Mouse (Mus musculus): ENCODE measurements at regions not wholly inside any gene's neighbourhood (a gene's known extent, or its start where the extent isn't known, plus 50 kb on each side); places are given as distances from the start of the nearest gene placed in this dataset.

DNA sequence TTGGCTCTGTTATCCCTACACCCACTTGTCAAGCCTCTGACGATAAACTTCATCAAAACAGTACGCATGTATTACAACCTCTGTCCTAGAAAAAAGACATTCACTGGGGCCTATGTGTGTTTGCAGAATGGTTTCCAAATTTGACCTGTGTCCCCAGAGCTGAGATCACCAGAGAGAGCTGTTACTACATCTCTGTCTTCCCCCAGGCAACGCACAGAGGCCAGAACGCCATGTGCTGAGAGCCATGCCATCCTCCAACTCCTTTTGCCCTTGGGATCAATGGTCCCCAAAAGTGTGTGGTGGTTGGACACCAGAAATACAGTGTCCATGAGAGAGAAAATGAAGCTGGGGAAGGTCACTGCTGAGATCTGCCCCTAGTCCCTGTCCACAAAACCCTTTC lies 137.1 kb downstream of the Tomm20 start:
- Histone ChIP-seq H3K4me3 (ENCODE audit: insufficient read depth, poor library complexity, severe bottlenecking) (no peak overlapping the region), H3K27me3 (ENCODE audit: control insufficient read depth, insufficient read depth, insufficient read length) (no peaks in the 10 kb centered on the region), H3ac (ENCODE audit: control insufficient read depth, insufficient read length, low read depth) (no peak overlapping the region), H3K79me3 (ENCODE audit: low read depth) (no peaks in the 10 kb centered on the region), H3K79me2 (ENCODE audit: control insufficient read depth, insufficient read depth) (no peaks in the 10 kb centered on the region), H3K36me3 (ENCODE audit: control insufficient read depth, insufficient read depth) (no peaks in the 10 kb centered on the region)
- no peak for TF ChIP-seq FOSL1 (IDR thresholded peaks at IDR 0.05; ENCODE audit: insufficient read depth, low read length, poor library complexity, severe bottlenecking)
- no peak for TF ChIP-seq MYOG (IDR thresholded peaks at IDR 0.05; ENCODE audit: control insufficient read depth, extremely low read depth, insufficient read length)
- TF ChIP-seq MYOD1 (IDR thresholded peaks at IDR 0.05; ENCODE audit: control insufficient read depth, insufficient read length, low read depth): no peak
- no peak for TF ChIP-seq CEBPB (IDR thresholded peaks at IDR 0.05; ENCODE audit: low read depth)
- no peak for TF ChIP-seq MAX (IDR thresholded peaks at IDR 0.05)
- TF ChIP-seq CTCF (IDR thresholded peaks at IDR 0.05; ENCODE audit: control insufficient read depth, insufficient read depth, insufficient read length): no peak
- no peak for TF ChIP-seq USF1 (IDR thresholded peaks at IDR 0.05; ENCODE audit: low read depth)

DNA sequence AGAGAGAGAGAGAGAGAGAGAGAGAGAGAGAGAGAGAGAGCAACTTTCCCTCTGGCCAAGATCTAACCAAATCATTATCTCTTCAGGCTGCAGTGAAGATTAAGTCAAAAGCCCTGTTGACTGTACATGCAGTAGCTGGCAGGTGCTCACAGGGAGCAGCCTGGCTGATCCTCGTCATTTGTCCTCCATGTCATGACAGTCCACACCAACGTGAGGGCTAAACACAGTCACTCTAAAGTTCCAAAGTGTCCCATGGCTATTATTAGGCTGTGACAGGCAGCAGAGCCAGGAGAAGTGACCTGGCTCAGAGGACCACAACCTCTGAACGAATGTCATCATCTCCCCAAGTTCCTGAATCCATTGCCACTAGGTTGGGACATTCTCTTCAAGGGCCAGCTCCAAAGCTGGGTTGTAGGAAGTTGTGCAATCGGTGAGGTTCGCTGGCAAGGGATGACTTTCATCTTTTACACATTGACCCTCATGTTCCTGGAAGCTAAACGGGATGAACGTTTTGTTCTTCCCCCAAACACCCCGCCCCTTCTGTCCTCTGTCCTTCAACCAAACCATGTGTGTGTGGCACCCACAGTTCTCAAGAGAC lies 138.4 kb downstream of the Tomm20 start:
- H3K79me2 ChIP-seq (ENCODE audit: control insufficient read depth, insufficient read depth): no peaks in the 10 kb centered on the region
- H3K79me3 ChIP-seq (ENCODE audit: low read depth): no peaks in the 10 kb centered on the region
- H3ac ChIP-seq (ENCODE audit: control insufficient read depth, insufficient read length, low read depth): no peak overlapping the region
- no peak overlapping the region for H3K4me3 ChIP-seq (ENCODE audit: insufficient read depth, poor library complexity, severe bottlenecking)
- H3K36me3 ChIP-seq (ENCODE audit: control insufficient read depth, insufficient read depth): no peaks in the 10 kb centered on the region
- TF ChIP-seq CEBPB (IDR thresholded peaks at IDR 0.05; ENCODE audit: low read depth) (peak; percentile 50), MYOD1 (IDR thresholded peaks at IDR 0.05; ENCODE audit: control insufficient read depth, insufficient read length, low read depth) (no peak), MAX (IDR thresholded peaks at IDR 0.05) (no peak), MYOG (IDR thresholded peaks at IDR 0.05; ENCODE audit: control insufficient read depth, extremely low read depth, insufficient read length) (no peak)
- no peaks in the 10 kb centered on the region for H3K27me3 ChIP-seq (ENCODE audit: control insufficient read depth, insufficient read depth, insufficient read length)

DNA sequence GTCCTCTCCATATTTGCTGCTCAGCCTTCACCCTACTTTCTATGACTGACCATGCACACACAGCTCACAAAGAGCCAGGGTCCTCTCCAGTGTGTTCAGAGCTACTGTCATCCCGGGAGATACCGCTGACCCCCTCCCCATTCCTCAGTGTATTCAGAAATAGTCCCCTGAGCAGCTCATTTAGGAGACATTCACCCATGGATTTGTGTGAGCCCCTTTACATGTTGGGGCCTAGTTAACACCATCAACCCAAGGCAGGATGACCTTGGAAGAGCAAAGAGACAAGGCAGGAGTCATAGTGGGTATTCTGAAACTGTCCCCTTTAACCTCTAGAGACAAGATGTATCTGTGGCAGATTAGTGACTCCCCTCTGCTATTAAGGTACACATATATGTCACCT lies 139.1 kb downstream of the Tomm20 start:
- Histone ChIP-seq H3K4me3 (ENCODE audit: insufficient read depth, poor library complexity, severe bottlenecking) (no peak overlapping the region), H3K27me3 (ENCODE audit: control insufficient read depth, insufficient read depth, insufficient read length) (no peaks in the 10 kb centered on the region), H3K79me2 (ENCODE audit: control insufficient read depth, insufficient read depth) (no peaks in the 10 kb centered on the region), H3ac (ENCODE audit: control insufficient read depth, insufficient read length, low read depth) (no peak overlapping the region), H3K79me3 (ENCODE audit: low read depth) (no peaks in the 10 kb centered on the region), H3K36me3 (ENCODE audit: control insufficient read depth, insufficient read depth) (no peaks in the 10 kb centered on the region)
- TF ChIP-seq CTCF (IDR thresholded peaks at IDR 0.05; ENCODE audit: control insufficient read depth, insufficient read depth, insufficient read length) (no peak), MYOD1 (IDR thresholded peaks at IDR 0.05; ENCODE audit: control insufficient read depth, insufficient read length, low read depth) (no peak), MYOG (IDR thresholded peaks at IDR 0.05; ENCODE audit: control insufficient read depth, extremely low read depth, insufficient read length) (no peak), CEBPB (IDR thresholded peaks at IDR 0.05; ENCODE audit: low read depth) (no peak), MAX (IDR thresholded peaks at IDR 0.05) (no peak), FOSL1 (IDR thresholded peaks at IDR 0.05; ENCODE audit: insufficient read depth, low read length, poor library complexity, severe bottlenecking) (no peak), USF1 (IDR thresholded peaks at IDR 0.05; ENCODE audit: low read depth) (no peak)

DNA sequence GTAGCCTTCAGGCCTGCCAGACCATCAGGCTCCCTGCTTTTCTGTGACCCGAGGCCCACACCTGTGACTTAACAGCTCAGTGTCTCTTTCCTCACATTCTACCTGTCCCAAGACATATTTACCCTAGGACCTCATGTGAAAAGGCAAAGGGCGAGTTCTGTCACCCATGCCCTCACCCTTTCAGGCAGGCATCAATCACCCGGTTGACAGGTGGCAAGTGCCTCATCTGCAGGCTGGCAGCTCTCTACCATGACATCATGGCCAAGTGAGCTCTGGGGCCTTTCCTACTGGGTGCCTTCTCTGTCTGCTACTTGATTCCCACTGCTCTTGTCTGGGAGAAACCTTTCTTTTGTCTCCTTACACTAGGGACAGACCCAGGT lies 139.5 kb downstream of the Tomm20 start:
- no peaks in the 10 kb centered on the region for H3K27me3 ChIP-seq (ENCODE audit: control insufficient read depth, insufficient read depth, insufficient read length)
- no peaks in the 10 kb centered on the region for H3K36me3 ChIP-seq (ENCODE audit: control insufficient read depth, insufficient read depth)
- no peak overlapping the region for H3K4me3 ChIP-seq (ENCODE audit: insufficient read depth, poor library complexity, severe bottlenecking)
- no peak overlapping the region for H3ac ChIP-seq (ENCODE audit: control insufficient read depth, insufficient read length, low read depth)
- TF ChIP-seq MAX (IDR thresholded peaks at IDR 0.05) (no peak), FOSL1 (IDR thresholded peaks at IDR 0.05; ENCODE audit: insufficient read depth, low read length, poor library complexity, severe bottlenecking) (no peak), USF1 (IDR thresholded peaks at IDR 0.05; ENCODE audit: low read depth) (no peak), MYOD1 (IDR thresholded peaks at IDR 0.05; ENCODE audit: control insufficient read depth, insufficient read length, low read depth) (no peak), CTCF (IDR thresholded peaks at IDR 0.05; ENCODE audit: control insufficient read depth, insufficient read depth, insufficient read length) (no peak), CEBPB (IDR thresholded peaks at IDR 0.05; ENCODE audit: low read depth) (no peak), MYOG (IDR thresholded peaks at IDR 0.05; ENCODE audit: control insufficient read depth, extremely low read depth, insufficient read length) (no peak)
- H3K79me2 ChIP-seq (ENCODE audit: control insufficient read depth, insufficient read depth): no peaks in the 10 kb centered on the region
- no peaks in the 10 kb centered on the region for H3K79me3 ChIP-seq (ENCODE audit: low read depth)

DNA sequence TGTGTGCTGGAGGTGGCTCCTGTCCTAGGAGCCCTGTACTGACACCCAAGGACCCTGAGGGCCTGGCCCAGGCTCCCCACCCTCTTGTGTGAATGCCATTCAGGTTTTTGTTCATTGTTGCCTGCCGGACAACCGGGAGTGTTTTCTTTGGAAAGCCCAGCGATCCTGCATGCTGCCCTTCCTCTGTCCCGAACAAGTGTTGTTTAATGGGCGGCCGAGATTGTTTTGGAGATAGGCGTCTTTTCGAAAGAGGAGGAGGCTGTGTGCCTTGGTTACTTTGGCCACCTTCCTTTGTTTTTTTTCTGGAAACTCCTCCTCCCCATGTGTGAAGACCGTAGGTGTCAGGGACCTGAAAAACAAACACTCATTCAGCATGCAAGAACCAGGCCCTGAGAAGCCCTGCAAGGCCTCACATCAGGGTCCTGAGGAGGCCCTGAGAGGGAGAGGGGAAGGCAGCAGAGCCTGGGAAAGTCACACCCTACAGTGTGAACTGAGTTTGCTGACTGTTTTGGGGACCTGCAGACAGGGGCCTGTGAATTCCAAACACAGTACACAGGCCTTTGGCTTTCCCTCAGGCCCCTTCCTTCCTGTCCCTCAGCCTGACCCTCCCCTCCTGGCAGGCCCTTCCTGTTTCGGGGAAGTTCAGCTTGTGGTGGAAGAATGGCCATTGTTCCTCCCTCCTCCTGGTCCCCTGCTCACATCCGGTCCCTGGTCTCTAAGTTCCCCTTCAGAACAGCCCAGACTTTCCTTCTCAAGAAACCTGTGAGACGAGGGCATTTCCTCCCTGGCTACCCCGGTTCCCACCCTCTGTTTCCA lies 140.1 kb downstream of the Tomm20 start:
- no peak overlapping the region for H3K4me3 ChIP-seq (ENCODE audit: insufficient read depth, poor library complexity, severe bottlenecking)
- no peaks in the 10 kb centered on the region for H3K36me3 ChIP-seq (ENCODE audit: control insufficient read depth, insufficient read depth)
- no peak for TF ChIP-seq CTCF (IDR thresholded peaks at IDR 0.05; ENCODE audit: control insufficient read depth, insufficient read depth, insufficient read length)
- no peaks in the 10 kb centered on the region for H3K79me3 ChIP-seq (ENCODE audit: low read depth)
- H3K27me3 ChIP-seq (ENCODE audit: control insufficient read depth, insufficient read depth, insufficient read length): no peaks in the 10 kb centered on the region
- H3ac ChIP-seq (ENCODE audit: control insufficient read depth, insufficient read length, low read depth): no peak overlapping the region
- H3K79me2 ChIP-seq (ENCODE audit: control insufficient read depth, insufficient read depth): no peaks in the 10 kb centered on the region

DNA sequence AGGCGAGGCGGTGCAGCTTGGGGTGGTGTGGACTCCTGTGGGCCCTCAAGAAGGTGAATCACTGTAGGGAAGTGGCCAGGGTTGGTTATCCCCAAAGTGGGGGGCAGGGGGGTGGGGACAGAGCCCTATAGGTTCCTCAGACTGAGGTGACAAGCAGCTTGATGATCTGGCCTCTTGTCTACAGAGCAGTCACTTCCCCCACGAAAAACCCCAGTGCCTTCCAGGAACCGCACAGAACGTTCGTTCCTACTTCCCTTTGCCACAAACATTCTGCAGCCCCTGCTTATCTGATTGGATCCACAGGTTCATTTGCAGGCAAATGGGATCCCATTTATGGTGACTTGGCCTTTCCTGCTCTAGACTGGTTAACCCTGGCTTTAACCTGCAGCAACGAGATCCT lies 141.5 kb downstream of the Tomm20 start:
- Histone ChIP-seq H3K79me3 (ENCODE audit: low read depth) (no peaks in the 10 kb centered on the region), H3K4me3 (ENCODE audit: insufficient read depth, poor library complexity, severe bottlenecking) (no peak overlapping the region), H3K36me3 (ENCODE audit: control insufficient read depth, insufficient read depth) (no peaks in the 10 kb centered on the region), H3K79me2 (ENCODE audit: control insufficient read depth, insufficient read depth) (no peaks in the 10 kb centered on the region), H3ac (ENCODE audit: control insufficient read depth, insufficient read length, low read depth) (no peak overlapping the region), H3K27me3 (ENCODE audit: control insufficient read depth, insufficient read depth, insufficient read length) (no peaks in the 10 kb centered on the region)
- TF ChIP-seq MYOD1 (IDR thresholded peaks at IDR 0.05; ENCODE audit: control insufficient read depth, insufficient read length, low read depth) (no peak), CEBPB (IDR thresholded peaks at IDR 0.05; ENCODE audit: low read depth) (no peak), MYOG (IDR thresholded peaks at IDR 0.05; ENCODE audit: control insufficient read depth, extremely low read depth, insufficient read length) (no peak), MAX (IDR thresholded peaks at IDR 0.05) (no peak), FOSL1 (IDR thresholded peaks at IDR 0.05; ENCODE audit: insufficient read depth, low read length, poor library complexity, severe bottlenecking) (no peak)
